Mouse (Mus musculus) heart, embryonic 16.5 days (tissue): ENCODE results near the gene Prkce. TPM values are rescaled to one million over a fixed set of nuclear protein-coding genes. Genes with fewer than 3 reads are reported as not detected.
A peak's percentile ranks its signal among the peaks of the same experiment; 100 is the strongest.

Source experiments
- ATAC-seq: fragments of 200-750 bp; cut with Nextera tagmentation; replicated peaks from 2 replicates; pipeline ENCODE4 v1.8.0; 2017; ENCODE audit warnings: moderate number of reproducible peaks; ENCODE audit not compliant: insufficient read depth, low FRiP score; ENCODE audit errors: extremely low read depth
- H3K27ac ChIP-seq: fragments of 300-500 bp; sonication (generic); 2 replicates; pipeline ENCODE4 v1.5.1; 2014; ENCODE audit warnings: mild to moderate bottlenecking, low read length, control low read depth, moderate library complexity
- H3K27me3 ChIP-seq: fragments of 300-500 bp; sonication (generic); 2 replicates; pipeline ENCODE4 v1.6.1; 2014; ENCODE audit warnings: low read length, mixed read lengths; ENCODE audit not compliant: control insufficient read depth, insufficient read depth
- H3K36me3 ChIP-seq: fragments of 300-500 bp; sonication (generic); 2 replicates; pipeline ENCODE4 v1.6.1; 2014; ENCODE audit not compliant: control insufficient read depth, insufficient read depth
- H3K4me1 ChIP-seq: fragments of 300-500 bp; sonication (generic); 2 replicates; pipeline ENCODE4 v1.6.1; 2014; ENCODE audit warnings: low read length, mixed read lengths; ENCODE audit not compliant: control insufficient read depth, insufficient read depth
- H3K4me2 ChIP-seq: fragments of 300-500 bp; sonication (generic); 2 replicates; pipeline ENCODE4 v1.6.1; 2014; ENCODE audit warnings: low read depth, mild to moderate bottlenecking, control low read depth, low read length
- H3K4me3 ChIP-seq: fragments of 300-500 bp; sonication (generic); 2 replicates; pipeline ENCODE4 v1.5.1; 2014; ENCODE audit warnings: mild to moderate bottlenecking, control low read depth, low read length
- H3K9ac ChIP-seq: fragments of 300-500 bp; sonication (generic); 2 replicates; pipeline ENCODE4 v1.6.1; 2014; ENCODE audit warnings: low read length, control low read depth
- H3K9me3 ChIP-seq: fragments of 300-500 bp; sonication (generic); replicated peaks from 2 replicates; pipeline ENCODE4 v1.6.1; 2016; ENCODE audit warnings: low read length; ENCODE audit not compliant: control insufficient read depth
- WGBS: fragments of 180-500 bp; shearing (Covaris S2); extraction: QIAGEN DNeasy Blood & Tissue Kit; methylation state at CpG from one replicate; pipeline ENCODE4 v1.1.7; 2014; 5-methylcytosine and 5-hydroxymethylcytosine counted together
- polyA plus RNA-seq: library from polyadenylated mRNA; unstranded; fragments of >200 nt; fragmentation: Nextera tagmentation; extraction: Ambion mirVana; gene quantifications from 2 replicates; pipeline ENCODE4 v1.2.1, GENCODE M21; 2015

The Prkce gene
- polyA plus RNA-seq, 1 experiment from 2014 or later, result 6.0 TPM

DNA sequence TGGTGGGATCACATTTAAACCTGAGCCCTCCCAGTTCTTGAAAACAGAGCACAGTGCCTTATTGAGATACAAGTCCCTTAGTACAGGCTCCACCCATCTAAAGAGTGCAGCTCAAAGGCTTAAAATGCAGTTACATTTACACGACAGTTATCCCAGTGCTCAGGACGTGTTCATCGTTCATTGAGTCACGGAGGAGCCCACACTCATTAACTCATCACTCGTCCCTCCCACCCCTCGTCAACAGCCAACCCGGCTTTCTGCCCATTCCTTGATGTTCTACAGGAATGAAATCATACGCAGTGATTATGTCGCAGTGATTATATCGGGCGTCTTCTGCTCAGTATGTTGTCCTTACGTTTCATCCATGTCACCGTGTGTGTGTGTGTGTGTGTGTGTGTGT is 102.9 kb downstream of the Prkce start:
- Histone ChIP-seq H3K27me3 (no peaks in the 10 kb centered on the region), H3K4me1 (peaks cover 45% of the 10 kb centered on the region), H3K36me3 (no peaks in the 10 kb centered on the region), H3K9me3 (no peaks in the 10 kb centered on the region), H3K4me3 (no peak overlapping the region), H3K4me2 (no peak overlapping the region), H3K27ac (no peak overlapping the region), H3K9ac (no peak overlapping the region)
- WGBS, result 74% methylated on average over 13 of the region's 13 CpGs
- ATAC-seq, result no peak

DNA sequence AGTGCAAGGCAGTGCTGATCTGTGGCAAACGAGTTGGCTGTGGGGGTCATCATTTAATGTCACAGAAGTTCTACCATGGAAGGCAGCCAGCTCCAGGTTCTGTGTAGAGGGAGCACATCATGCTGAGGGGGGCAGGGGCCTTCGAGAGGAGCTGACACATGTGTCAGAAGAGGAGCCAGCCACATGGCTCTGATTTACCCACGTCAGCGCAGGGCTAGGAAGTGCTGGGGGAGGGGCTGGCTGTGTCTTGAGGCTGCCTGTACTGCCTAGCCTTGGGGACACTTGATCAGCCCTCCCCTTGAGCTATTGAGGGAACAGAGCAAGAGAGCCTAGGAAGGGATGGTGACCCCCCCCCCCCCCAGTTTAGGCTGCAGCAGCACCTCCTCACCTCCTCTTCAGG is 103.7 kb downstream of the Prkce start:
- no peak overlapping the region for H3K4me3 ChIP-seq
- peaks cover 45% of the 10 kb centered on the region for H3K4me1 ChIP-seq
- peak overlapping the region; percentile 13; the same call in 1 of the 2 replicates for H3K4me2 ChIP-seq
- WGBS, result 7% methylated on average over 4 of the region's 4 CpGs
- peak overlapping the region; percentile 44 for H3K27ac ChIP-seq
- peak; percentile 82; the same call in 1 of the 2 replicates for ATAC-seq
- no peak overlapping the region for H3K9ac ChIP-seq
- no peaks in the 10 kb centered on the region for H3K27me3 ChIP-seq
- no peaks in the 10 kb centered on the region for H3K36me3 ChIP-seq
- no peaks in the 10 kb centered on the region for H3K9me3 ChIP-seq

DNA sequence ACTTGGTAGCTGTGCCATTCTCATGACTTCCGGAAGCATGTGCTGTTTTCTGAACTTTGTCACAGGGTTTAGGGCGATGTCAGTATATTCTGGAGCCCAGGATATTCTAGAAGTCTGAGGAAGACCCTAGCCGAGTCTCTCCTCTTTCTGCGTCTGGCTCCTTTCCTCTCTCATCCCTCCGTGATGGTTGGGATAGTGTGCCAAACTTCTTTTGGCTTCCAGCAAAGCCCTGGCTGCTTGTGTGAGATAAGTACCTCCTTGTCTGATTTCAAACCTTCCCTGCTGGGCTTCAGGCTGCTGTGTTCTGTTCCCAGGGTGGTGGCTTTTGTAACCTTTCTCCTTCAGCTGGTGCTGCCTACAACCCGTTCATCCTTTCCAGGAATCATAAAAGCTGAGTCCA is 105.4 kb downstream of the Prkce start:
- ATAC-seq, result no peak
- Histone ChIP-seq H3K9me3 (no peaks in the 10 kb centered on the region), H3K36me3 (no peaks in the 10 kb centered on the region), H3K27ac (no peak overlapping the region), H3K4me3 (no peak overlapping the region), H3K4me2 (no peak overlapping the region), H3K9ac (no peak overlapping the region), H3K27me3 (no peaks in the 10 kb centered on the region), H3K4me1 (peaks cover 38% of the 10 kb centered on the region)
- WGBS, result 42% methylated on average over 6 of the region's 6 CpGs

DNA sequence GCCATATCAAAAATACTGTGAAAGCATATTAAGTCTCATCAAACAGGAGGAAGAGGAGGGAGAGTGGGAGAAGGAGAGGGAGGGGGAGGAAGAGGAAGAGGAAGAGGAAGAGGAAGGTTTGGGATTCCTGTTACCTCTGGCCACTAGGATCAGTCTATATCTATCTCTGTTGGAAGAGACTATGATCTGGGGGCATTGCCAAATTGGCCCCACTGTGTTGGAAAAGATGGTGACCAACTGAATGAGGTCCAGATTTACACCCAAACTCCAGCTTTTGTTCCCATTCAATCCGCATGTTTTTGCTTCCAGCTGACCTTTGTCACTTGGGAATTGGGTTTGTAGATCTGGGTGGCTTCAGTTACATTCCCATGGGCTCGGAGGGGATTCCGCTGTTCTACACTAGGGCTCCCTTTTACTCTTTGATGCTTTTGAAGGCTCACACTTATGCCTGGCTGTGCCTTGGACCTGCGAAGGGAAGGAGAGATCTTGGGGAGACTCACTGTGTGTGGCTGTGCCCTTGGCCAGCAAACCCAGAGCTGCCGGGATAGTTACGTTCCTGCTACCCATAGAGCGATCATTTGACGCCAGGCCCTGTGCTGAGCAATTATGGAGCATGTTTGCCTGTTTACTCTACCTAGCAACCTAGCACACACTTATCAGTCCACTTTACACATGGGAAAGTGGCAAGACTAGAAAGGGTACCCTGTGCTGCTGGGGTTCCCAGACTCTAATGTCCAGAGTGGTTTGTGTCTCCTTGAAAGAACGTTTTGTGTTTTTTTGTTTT is 106.2 kb downstream of the Prkce start:
- no peak for ATAC-seq
- no peak overlapping the region for H3K4me3 ChIP-seq
- peaks cover 35% of the 10 kb centered on the region for H3K4me1 ChIP-seq
- H3K36me3 ChIP-seq, result no peaks in the 10 kb centered on the region
- H3K27ac ChIP-seq, result no peak overlapping the region
- no peak overlapping the region for H3K4me2 ChIP-seq
- no peaks in the 10 kb centered on the region for H3K27me3 ChIP-seq
- H3K9me3 ChIP-seq, result no peaks in the 10 kb centered on the region
- no peak overlapping the region for H3K9ac ChIP-seq
- WGBS, result 79% methylated on average over 9 of the region's 9 CpGs

DNA sequence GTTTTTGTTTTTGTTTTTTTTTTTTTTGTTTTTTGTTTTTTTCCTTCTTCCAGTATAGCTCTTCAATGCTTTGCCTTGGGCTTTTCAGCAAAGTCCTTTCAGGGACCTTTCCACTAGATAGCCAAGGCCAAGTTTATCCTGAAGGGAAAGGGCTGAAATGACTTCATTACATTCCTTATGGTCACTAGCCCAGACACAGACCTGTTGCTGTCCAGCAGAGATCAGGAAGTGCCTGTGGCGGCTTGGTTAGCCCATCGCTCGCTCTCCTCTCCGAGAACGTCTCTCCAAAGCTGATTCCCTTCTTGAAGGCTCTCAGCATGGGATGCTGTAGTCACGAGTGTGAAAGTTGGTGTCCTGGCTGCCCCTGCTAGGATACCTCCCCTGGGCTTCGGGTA is 106.8 kb downstream of the Prkce start:
- no peak for ATAC-seq
- Histone ChIP-seq H3K36me3 (no peaks in the 10 kb centered on the region), H3K4me1 (peaks cover 35% of the 10 kb centered on the region), H3K4me2 (no peak overlapping the region), H3K9me3 (no peaks in the 10 kb centered on the region), H3K27ac (no peak overlapping the region), H3K4me3 (no peak overlapping the region), H3K9ac (no peak overlapping the region), H3K27me3 (no peaks in the 10 kb centered on the region)
- 46% methylated on average over 7 of the region's 7 CpGs for WGBS

DNA sequence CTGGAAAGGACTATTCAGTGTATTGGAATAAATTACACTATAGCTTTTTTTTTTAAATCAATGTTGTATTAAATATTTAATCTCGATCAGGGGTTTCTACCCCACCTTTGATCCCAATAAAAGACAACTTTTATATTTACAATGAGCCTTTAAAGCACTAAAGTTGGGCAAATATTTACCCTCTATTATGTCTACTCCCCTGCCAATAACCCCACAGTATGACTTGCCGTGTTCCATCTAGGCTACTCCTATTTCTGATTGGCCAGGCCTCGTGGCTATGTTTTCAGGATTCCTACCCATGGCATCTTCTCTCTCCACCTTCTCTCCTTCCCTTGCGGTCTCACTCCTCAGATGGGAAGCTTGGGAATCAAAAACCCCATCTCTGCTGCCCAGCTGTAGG is 108.8 kb downstream of the Prkce start:
- Histone ChIP-seq H3K27ac (no peak overlapping the region), H3K9ac (no peak overlapping the region), H3K4me1 (peaks cover 35% of the 10 kb centered on the region)

DNA sequence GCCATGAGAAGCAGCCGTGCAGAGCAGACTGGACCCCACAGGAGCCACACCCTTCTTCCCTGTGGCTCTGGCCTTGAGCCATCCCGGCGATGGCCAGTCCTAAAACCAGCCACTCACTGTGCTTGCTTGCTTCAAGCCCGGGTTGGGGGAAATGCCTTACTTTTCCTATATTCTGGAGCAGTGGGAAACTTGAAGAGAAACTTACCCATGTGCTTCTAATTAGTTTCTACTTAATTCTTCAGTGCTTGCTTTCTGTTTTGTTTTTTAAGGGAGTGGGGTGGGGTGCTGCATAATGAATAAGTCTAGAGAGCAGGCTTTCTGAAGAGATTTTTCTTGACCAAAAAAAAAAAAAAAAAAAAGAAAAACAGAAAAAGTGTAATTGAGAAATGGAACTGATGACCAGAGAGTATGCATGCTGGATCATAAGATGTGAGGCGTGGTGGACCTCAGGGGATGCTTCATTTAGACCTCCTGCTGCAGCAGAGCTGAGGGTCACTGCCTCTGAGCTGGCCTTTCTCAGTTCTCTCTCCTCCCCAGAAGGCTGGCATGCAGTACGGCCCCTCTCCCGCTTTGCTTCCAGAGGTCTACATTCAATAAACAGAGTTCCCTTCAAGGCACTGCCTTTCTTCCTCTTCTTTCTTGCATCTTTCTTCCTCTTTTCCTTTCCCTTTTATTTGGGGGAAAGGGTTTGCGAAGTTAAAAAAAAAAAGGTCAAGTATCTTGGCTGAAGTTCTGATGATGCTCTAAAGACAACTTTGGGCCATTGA is 109.6 kb downstream of the Prkce start:
- WGBS, result 72% methylated on average over 8 of the region's 8 CpGs
- H3K36me3 ChIP-seq, result no peaks in the 10 kb centered on the region
- no peak overlapping the region for H3K4me3 ChIP-seq
- no peak overlapping the region for H3K27ac ChIP-seq
- H3K4me2 ChIP-seq, result no peak overlapping the region
- no peak overlapping the region for H3K9ac ChIP-seq
- no peak for ATAC-seq
- peaks cover 26% of the 10 kb centered on the region for H3K4me1 ChIP-seq
- no peaks in the 10 kb centered on the region for H3K9me3 ChIP-seq
- H3K27me3 ChIP-seq, result no peaks in the 10 kb centered on the region

More for the DNA sequence above, 108.8 kb downstream of the Prkce start:
- H3K4me2 ChIP-seq, result no peak overlapping the region
- H3K9me3 ChIP-seq, result no peaks in the 10 kb centered on the region
- H3K4me3 ChIP-seq, result no peak overlapping the region
- H3K27me3 ChIP-seq, result no peaks in the 10 kb centered on the region
- no peaks in the 10 kb centered on the region for H3K36me3 ChIP-seq
- WGBS, result 86% methylated on average over 4 of the region's 4 CpGs
- ATAC-seq, result no peak

DNA sequence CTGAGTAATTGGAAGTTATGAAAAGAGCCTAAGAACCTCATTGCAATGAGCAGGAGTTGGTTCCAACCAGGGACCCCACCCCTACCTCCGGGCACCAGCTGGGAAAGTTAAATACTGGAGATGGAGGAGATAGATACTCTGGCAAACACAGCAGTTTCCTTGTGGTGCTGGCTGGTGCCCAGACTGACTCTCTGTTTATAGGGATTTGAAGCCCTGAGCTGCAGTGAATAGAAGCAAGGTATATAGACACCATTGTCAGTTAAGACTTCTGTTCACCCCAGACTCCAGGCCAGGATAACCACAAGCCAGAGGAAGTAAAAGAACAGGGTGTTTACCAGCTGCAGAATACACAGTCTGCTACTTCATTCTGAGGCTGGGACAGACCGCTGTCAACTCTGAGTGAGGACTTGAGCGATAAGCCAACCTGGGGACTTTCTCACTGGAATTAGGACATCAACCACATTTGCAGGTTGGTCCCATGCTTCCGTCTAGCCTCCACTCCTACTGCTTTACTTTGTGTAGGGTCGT is 110.5 kb downstream of the Prkce start:
- H3K27ac ChIP-seq, result no peak overlapping the region
- H3K27me3 ChIP-seq, result no peaks in the 10 kb centered on the region
- peaks cover 23% of the 10 kb centered on the region for H3K4me1 ChIP-seq
- no peak overlapping the region for H3K4me2 ChIP-seq
- ATAC-seq, result no peak
- H3K9ac ChIP-seq, result no peak overlapping the region
- no peaks in the 10 kb centered on the region for H3K9me3 ChIP-seq
- no peaks in the 10 kb centered on the region for H3K36me3 ChIP-seq
- no peak overlapping the region for H3K4me3 ChIP-seq
- 76% methylated on average over 5 of the region's 5 CpGs for WGBS

DNA sequence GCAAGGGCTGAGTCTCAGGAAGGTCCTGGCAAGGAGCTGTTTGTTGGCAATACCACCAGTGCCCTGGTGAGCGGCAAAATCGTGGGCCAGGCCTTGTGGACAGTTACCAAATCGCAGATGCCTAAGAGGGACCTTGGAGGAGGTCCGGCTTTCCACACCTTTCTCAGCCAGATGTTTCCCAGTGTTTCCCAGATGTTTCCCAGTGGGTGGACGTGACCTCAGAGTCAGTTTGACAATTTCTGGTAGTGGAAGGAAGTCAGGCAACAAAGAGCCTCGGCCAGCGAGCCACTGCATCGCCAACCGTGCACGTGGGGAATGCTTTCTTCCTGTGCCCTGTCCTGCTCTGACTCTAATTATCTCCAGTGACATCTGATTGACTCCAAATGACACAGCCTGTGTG is 112.2 kb downstream of the Prkce start:
- Histone ChIP-seq H3K4me1 (peaks cover 22% of the 10 kb centered on the region), H3K4me2 (no peak overlapping the region), H3K4me3 (no peak overlapping the region), H3K9me3 (no peaks in the 10 kb centered on the region), H3K9ac (no peak overlapping the region), H3K27me3 (no peaks in the 10 kb centered on the region), H3K36me3 (no peaks in the 10 kb centered on the region), H3K27ac (0 out of 2 replicates have a peak overlapping the region, but pooled peaks have one; percentile 5)
- ATAC-seq, result no peak
- 63% methylated on average over 10 of the region's 10 CpGs for WGBS
